Mouse (Mus musculus) hematopoietic multipotent progenitor cell, adult 10-12 weeks (in vitro differentiated cells): ENCODE results near the gene Brd3os. TPM values are rescaled to one million over a fixed set of nuclear protein-coding genes. Genes with fewer than 3 reads are reported as not detected.

Experiments
- polyA plus RNA-seq: library from polyadenylated mRNA; stranded (reverse); fragments of >175 nt; gene quantifications from 2 replicates; pipeline ENCODE4 v1.2.3, GENCODE M21; 2012; ENCODE audit warnings: low replicate concordance

Gene Brd3os
- polyA plus RNA-seq: 0.31 and 1.4 TPM in 2 replicates

DNA sequence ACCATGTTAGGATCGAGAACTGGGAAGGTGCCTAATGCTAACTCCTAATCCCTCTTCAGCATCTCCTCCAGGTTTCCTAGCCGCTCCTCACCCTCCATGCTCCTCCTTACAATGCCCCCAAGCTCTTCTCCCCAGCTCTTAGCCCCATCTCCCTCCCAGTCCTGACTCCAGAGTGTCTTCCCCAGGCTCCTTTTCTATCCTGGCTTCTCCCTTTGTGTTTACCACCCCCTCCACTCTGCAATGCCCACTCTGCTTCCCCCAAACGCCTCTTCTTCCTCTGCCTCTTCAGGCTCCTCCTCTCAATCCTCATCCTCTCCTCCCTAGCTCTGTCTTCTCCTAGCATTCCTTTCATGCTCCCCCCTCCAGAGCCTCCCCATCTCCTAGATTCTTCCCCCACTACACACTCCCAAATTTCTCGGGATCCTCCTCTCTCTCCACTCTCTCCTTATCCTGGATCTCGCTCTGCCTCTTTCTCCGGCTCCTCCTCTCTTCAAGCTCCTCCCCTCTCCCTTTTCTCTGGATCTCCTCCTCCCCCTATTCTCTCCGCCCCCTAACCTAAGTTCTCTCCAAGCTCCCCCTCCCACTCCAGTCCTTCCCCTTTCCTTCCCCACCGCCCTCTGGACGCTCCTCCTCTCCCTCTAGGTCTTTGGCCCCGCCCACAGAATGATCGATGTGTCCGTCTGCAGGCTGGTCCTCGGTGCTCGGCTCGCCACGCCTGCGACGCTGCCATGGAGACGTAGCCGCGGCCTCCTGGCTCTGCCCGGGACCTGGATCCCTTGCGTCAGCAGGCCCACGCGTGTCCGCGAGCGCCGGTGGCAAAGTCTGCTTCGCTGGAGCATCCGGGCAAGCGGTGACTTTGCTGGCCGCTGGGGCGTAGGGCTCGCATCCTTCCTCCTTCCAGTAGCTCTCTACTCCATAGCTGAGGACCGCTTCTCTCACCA, at the start of gene Brd3os:
Brd3os (plus strand) TSS at position 558 of the 941 bp plus-strand sequence.

GRCm38 (mm10) chr2:27426855-27427457, 15.2 kb upstream of the Brd3os start, which contains the start of gene Vav2:
Gene Vav2 (minus strand): TSS chr2:27427033.

Other genes starting within 250 kb of the Brd3os start
- 1.1 and 2.1 TPM in 2 replicates for gene Sardh, start 194.0 kb upstream of the Brd3os start, polyA plus RNA-seq
- 63.7 and 86.0 TPM in 2 replicates for gene Vav2, start 15.3 kb upstream of the Brd3os start, polyA plus RNA-seq
- gene Brd3, start 65.3 kb downstream of the Brd3os start, polyA plus RNA-seq: 73.3 and 74.6 TPM in 2 replicates
- 31.1 and 49.3 TPM in 2 replicates for gene Wdr5, start 72.8 kb downstream of the Brd3os start, polyA plus RNA-seq
- 64.7 and 67.7 TPM in 2 replicates for gene Rxra, start 234.1 kb downstream of the Brd3os start, polyA plus RNA-seq